Mouse (Mus musculus) lung, postnatal 4 days (tissue): ENCODE data around the gene Gtdc1.

ENCODE experiments used
- DNase-seq, 2 experiments: peaks; one replicate each; pipeline ENCODE4 v3.0.0; 2021

The Gtdc1 gene

DNA sequence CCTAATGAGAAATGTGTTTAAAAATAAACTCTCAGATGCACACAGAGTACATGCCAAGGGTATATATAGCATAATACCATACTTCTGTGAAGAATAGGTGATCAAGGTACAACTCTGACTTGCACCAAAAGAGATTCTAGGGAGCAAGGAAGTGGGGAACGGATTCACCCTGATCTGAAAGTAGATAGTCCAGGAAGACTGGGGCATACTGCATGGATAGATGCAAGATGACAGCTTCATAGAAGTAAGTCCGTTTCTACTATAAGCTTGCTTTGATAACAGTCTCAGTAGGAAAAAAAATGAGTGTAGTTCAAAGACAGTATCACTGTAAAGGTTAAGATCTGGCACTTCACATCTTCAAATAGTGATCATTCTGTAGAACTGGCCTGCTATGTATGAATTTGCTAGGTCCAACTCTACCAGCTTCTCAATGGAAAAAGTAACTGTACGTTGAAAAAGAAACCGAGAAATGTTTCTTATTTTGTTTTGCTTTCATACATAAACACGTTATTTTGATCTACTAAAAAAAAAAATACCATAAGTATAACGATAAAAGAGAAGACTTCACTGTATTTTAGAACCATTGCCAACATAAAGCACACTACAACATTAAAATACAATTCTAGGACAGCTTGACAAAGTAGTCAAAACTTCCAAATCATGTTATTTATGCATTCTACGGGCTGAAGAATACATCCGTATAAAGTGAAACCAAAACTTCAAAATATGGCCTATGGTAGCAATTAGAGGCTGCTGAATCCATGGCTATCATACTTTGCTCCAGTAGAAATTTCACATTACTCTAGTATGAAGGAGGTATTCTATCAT lies 4.2 kb downstream of the Gtdc1 start:
- DNase-seq = no peak

DNA sequence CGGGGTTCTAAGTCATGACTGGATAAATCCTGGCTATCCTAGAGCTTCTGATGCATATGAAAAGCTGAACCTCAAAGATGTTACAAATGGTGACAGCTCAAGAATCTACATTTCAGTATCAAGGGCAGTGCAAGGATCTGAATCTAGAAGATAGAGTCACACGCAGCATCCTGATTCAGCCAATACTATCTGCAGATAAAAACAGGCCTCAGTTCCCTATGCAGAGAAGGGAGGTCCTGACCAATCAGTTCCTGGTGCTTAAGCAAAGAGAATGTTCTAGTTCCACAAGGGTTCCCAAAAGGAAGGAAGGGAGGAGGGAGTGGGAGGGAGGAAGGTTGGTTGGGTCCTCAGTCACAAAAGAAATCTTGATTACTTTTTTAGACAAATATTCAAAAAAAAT lies 5.0 kb downstream of the Gtdc1 start:
- DNase-seq = no peak

DNA sequence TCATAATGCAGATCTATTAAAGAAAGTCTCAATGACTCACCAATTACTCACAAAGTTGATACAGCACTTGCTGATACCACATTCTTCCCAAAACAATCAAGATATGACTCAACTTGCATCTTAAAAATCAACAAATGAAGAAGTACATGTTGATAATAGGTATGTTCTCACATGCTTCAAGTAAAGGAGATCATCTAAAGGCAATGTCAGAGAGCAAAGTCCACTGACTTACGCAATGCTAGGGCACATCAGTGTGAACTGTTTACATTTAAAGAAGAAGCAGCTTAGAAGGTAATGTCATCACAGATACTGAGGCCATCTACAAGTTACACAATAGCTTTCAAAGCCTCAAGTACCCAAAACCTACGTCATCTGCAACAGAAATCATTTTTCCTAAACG lies 7.0 kb downstream of the Gtdc1 start:
- DNase-seq = no peak

GRCm38 (mm10) chr2:44919326-44919725 lies 8.1 kb downstream of the Gtdc1 start:
- no peak for DNase-seq

- no peak for DNase-seq
These were observed 8.7 kb downstream of the Gtdc1 start for GRCm38 (mm10) chr2:44918737-44919136.

- DNase-seq = no peak
These were observed 11.2 kb downstream of the Gtdc1 start for GRCm38 (mm10) chr2:44916286-44916685.

DNA sequence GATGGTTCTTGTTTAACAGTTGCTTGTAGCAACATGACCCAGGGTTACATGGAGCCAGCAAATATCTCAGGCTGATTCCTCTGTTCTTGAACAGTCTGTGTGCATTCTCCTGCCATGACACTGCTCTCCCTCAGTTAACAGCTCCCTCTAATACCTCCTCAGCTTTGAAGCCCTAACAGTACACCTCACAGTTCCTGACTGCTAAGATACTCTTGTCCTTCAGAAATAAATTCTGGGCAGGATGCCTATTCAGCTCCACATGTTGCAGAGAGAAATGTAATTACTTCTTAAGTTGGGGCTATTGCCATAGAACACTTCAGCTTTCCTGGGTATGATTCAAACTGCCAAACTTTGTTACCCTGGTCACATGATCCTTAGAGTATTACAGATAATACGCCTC lies 29.7 kb downstream of the Gtdc1 start:
- DNase-seq = no peak

GRCm38 (mm10) chr2:44873718-44874117 lies 53.7 kb downstream of the Gtdc1 start:
- no peak for DNase-seq

GRCm38 (mm10) chr2:44864726-44865125 lies 62.7 kb downstream of the Gtdc1 start:
- DNase-seq = no peak

DNA sequence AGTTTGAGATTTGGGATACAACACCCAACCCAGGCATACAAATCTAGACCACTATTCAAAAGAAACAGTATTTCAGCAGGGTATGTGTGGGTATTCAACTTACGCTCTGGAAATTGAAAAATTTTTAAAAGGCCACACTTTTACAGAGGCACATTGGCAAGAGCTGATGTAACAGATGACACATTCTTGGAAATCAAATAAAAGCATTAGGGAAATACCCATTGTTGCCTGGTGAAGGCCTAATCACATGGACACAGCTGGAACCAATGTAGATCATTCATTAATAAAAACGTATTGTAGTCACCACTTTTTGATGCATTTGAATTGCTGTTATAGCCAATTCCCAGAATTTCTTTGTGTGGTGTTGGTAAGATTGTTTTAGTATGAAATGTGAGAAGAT lies 73.0 kb downstream of the Gtdc1 start:
- DNase-seq = no peak

DNA sequence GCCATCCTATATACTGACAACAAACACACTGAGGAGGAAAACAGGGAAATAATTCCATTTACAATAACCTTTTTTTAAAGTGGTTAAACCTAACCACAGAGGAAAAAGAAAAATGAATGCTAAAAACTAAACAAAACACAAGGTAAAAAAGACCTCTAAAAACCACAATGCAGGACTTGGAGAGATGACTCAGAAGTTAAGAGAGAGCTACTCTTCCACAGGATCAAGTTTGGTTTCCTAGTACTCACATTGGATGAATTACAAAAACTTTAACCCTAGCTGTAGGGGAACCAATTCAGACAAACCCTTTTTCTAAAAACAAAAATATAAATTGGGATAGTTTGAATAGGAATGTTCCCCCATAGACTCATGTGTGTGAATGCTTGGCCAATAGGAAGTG lies 77.8 kb downstream of the Gtdc1 start:
- no peak for DNase-seq

DNA sequence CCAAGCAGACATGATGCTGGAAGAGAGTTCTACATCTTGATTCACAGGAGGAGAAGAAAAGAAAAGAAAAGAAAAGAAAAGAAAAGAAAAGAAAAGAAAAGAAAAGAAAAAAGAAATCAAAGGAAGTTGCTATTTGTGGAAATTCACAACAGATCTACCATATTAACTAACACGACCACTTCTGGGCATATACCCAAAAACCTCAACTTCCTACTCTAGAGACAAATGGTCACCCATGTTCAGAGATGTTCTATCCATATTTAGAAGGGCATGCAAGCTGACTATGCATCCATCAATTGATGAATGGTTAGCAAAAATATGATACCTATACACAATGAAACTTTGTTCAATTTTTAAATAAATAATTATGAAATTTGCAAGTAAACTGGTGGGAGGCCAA lies 79.3 kb downstream of the Gtdc1 start:
- DNase-seq = no peak

DNA sequence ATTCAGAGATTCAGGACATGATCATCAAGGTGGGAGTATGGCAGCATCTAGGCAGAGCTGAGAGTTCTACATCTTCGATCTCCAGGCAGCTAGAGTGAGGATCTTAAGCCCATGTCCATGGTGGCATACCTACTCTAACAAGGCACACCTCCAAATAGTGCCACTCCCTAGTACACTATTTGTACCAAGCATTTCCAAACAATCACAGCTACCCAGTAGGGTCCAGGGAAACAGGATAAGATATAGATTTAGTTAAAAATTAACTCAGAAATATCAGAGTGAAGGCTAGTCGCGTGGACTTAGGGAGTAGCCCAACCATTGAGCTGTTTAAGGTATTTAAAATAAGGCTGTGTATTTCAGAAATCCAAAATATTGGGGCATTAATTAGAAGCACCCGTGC lies 82.0 kb downstream of the Gtdc1 start:
- DNase-seq = no peak

DNA sequence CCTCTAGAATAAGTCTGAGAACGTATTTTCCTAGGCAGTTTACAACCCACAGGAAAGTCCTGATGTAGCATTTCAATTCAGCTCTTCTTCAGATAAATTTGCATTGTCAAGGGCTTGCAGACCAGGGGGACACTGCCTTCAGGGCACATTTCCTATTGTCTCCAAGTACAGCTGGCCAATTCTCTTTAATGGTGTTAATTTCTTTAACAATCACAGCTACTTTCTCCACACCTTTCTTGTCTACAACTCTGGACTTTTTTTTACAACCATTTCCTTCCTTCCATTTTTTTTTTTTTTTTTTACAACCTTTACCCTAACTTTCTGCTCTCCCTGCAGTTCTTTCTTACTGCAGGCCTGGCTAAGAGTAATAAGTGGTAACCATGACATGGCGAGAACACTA lies 97.7 kb downstream of the Gtdc1 start:
- no peak for DNase-seq

DNA sequence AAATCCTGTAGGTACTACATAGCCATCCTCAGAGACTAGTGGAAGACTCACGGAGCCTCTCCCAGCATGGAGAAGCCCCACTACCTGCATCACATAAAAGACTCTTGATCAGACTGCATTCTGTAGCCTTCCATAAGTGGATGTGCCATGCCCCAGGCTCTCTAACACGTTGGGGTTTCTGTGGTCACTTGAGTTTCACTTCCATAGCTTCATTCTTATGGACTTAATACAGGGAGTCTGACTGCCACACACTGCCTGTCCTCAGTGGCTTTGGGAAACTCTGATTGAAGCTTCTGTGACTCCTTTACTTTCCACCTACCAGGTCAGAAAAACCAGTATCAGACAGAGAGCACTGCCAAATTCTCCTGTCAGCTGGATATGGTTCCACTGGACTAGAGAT lies 98.1 kb downstream of the Gtdc1 start:
- DNase-seq = no peak

- no peak for DNase-seq
These were observed 100.8 kb downstream of the Gtdc1 start for GRCm38 (mm10) chr2:44826609-44827008.

DNA sequence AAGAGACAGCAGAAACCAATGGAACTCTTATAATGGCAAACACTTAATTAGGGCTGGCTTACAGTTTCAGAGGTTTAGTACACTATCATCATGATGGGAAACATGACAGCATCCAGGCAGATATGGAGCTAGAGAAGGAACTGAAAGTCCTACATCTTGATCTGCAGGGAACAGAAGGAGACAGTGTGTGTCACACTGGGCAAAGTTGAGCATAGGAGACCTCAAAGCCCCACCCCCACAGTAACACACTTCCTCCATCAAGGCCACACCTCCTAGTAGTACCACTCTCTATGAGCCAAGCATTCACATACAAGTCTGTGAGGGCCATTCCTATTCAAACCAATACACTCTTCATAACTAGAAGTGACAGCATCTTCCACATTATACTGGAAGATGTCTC lies 109.7 kb downstream of the Gtdc1 start:
- no peak for DNase-seq

DNA sequence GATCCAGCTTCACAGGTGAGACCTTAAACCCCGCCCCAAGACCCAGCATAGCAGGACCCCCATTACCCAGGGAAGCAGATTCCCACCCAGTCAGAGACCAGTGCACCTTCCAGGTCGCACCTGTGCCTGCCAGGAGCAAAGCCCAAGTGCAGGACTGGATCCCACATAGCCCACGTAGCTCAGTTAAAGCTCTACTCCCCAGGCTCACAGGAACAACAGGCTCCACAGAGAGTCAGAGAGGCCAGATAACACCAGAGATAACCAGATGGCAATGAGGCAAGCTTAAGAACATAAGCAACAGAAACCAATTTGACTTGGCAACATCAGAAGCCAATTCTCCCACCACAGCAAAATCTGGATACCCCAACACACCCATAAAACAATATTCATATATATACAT lies 113.7 kb downstream of the Gtdc1 start:
- DNase-seq = no peak

DNA sequence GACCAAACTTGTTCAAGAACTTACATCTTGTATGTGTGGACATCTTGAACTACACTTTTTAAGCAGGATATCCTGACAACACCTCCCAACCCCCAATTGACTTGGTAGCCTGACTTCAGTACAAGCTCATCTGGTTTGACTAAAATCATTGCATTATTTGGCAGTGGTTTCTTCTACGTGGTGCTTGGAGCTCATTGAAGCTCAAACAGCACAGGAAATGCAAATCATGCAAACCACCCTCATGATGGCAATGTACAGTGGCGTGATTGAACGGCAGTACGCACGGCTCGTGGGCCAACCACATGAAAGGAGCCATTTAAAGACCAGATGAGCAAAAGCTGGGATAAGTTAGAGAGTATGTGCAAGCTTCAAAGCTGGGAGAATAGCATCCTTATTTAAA lies 123.0 kb downstream of the Gtdc1 start:
- DNase-seq = no peak

DNA sequence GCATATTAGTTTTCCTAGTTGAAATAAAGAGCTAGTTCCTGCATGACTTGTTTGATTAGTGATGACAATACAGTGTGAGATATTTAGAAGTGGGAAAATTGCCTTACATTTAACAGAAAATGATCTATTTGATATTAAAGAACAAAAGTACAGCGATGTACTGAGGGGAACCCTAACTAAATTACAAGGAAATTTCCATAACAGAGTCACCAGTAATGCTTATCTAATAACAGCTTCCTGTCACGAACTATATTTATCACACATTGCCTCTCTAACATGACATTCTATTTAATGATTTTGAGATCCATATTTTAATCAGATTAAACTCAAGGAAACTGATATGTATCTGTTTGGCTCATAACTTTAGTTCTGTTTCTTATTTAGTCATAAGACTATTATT lies 126.1 kb downstream of the Gtdc1 start:
- DNase-seq = no peak

DNA sequence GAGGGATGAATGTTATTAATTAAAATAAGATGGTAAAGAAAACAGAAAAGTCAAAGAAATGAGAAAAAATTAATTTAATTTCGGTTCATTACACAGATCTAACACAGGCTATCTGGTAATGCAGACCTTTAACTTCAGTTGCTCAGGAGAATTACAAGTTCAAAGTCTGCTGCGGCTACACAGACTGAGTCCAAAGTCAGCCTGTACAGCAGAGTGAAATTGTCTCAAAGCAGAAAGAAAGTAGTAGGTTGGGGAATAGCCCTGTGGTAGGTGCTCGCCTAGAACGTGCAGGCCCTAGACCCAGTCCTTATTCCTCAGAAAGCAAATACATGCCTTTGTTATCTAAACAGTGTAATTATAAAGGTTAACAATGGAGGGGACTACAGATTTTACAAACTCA lies 135.6 kb downstream of the Gtdc1 start:
- DNase-seq = no peak

- DNase-seq = no peak
These were observed 136.3 kb downstream of the Gtdc1 start for GRCm38 (mm10) chr2:44791134-44791533.

GRCm38 (mm10) chr2:44782746-44783145 lies 144.7 kb downstream of the Gtdc1 start:
- no peak for DNase-seq

DNA sequence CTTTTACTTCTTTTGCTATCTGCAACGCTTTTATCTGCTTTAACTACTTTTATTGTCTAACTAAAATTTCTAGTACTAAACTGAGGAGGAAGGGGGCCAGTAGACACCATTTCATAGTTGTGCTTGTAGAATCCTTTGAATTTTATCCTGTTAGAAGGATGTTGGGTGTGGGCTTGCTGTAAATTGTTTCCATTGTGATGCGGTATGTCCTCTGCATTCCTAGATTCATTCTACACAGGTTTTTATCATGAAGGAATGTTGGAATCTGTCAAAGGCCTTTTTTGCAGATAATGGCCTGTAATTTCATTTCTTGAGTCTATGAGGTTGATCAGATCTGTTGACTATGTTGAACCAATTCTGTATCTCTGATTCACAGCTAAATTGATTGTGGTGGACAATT lies 146.5 kb downstream of the Gtdc1 start:
- no peak for DNase-seq

DNA sequence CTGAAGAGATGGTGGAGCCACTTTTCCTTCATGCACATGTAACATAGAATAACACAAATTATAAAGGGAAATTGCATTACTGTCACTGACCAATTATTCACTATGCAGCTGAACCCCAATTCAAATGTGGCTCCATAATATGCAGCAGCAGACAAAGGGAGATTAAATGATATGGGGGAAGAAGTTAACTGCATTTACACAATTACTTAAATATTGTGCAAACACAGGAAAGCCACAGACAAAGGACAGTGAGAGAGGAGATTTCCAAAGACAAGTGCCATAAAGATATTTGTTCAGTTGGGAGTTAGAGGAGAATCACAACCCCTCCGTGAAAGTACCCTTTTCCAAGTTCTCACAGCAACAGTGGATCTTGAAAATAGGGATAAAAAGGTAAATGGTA lies 163.6 kb downstream of the Gtdc1 start:
- no peak for DNase-seq
